Mouse (Mus musculus): ENCODE data around the gene Rpap1. TPM values are rescaled to one million over a fixed set of nuclear protein-coding genes. Genes with fewer than 3 reads are reported as not detected.
"Not testable (repeated sequence)": the region's sequence is repeated elsewhere in the genome, so short reads cannot be mapped to it uniquely, and the experiment has no call there.

Gene Rpap1
- total and polyA plus RNA-seq, 3 experiments, result 8.1 to 41.3 (median 22.3) TPM

DNA sequence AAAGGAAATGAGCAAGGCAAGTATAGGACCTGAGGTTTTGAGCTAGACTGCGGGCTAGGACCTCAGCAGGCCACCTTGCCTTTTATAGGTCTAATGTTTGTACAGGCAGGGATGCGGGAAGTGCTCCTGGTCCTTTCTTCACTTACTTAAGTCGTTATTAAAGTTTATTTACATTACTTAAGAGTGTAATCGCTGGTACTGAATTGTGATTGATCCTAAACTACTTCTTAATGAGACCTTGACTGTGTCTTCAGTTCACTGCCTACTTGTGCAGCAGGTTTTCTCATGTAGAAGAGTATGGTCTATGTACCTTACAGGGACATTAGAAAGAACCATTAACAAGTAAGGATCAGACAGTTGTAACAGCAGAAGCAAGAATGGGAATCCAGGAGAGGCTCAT is 56.6 kb downstream of the Rpap1 start:
- no peak for ATAC-seq (ENCODE audit: extremely low read depth, insufficient number of reproducible peaks, low FRiP score, poor library complexity, severe bottlenecking)
- no peaks in the 10 kb centered on the region for H3K9me3 ChIP-seq (replicated peaks)
- no peaks in the 10 kb centered on the region for H3K27me3 ChIP-seq (ENCODE audit: insufficient read depth, low read length)
- H3K4me3 ChIP-seq (ENCODE audit: low read depth, low read length), result no peak overlapping the region
- peaks cover 3% of the 10 kb centered on the region for H3K4me1 ChIP-seq (ENCODE audit: insufficient read depth, low read depth, low read length)
- TF ChIP-seq CTCF (IDR thresholded peaks at IDR 0.05; ENCODE audit: low read depth, low read length) (no peak), GATA1 (IDR thresholded peaks at IDR 0.05; ENCODE audit: borderline replicate concordance, low read length) (no peak), GATA2 (IDR thresholded peaks at IDR 0.05; ENCODE audit: borderline replicate concordance, low read depth, low read length) (no peak), TAL1 (conservative IDR thresholded peaks at IDR 0.05; ENCODE audit: low read depth, low read length) (no peak), POLR2AphosphoS5 (IDR thresholded peaks at IDR 0.05; ENCODE audit: insufficient replicate concordance, low read depth, low read length) (no peak)
- peaks cover 89% of the 10 kb centered on the region for H3K36me3 ChIP-seq (replicated peaks)
- DNase-seq (ENCODE audit: low spot score), result no peak

GRCm38 (mm10) chr2:119727762-119728416 is 59.4 kb downstream of the Rpap1 start:
- no peak for TF ChIP-seq TAL1 (conservative IDR thresholded peaks at IDR 0.05; ENCODE audit: low read depth, low read length)
- no peak for TF ChIP-seq GATA1 (IDR thresholded peaks at IDR 0.05; ENCODE audit: borderline replicate concordance, low read length)
- TF ChIP-seq POLR2AphosphoS5 (IDR thresholded peaks at IDR 0.05; ENCODE audit: insufficient replicate concordance, low read depth, low read length), result no peak
- no peak for TF ChIP-seq CTCF (IDR thresholded peaks at IDR 0.05; ENCODE audit: low read depth, low read length)
- no peak for TF ChIP-seq GATA2 (IDR thresholded peaks at IDR 0.05; ENCODE audit: borderline replicate concordance, low read depth, low read length)
- peaks cover 88% of the 10 kb centered on the region for H3K36me3 ChIP-seq (replicated peaks)
- no peaks in the 10 kb centered on the region for H3K9me3 ChIP-seq (replicated peaks)
- no peaks in the 10 kb centered on the region for H3K27me3 ChIP-seq (ENCODE audit: insufficient read depth, low read length)
- no peak overlapping the region for H3K4me3 ChIP-seq (ENCODE audit: low read depth, low read length)
- no peak for DNase-seq (ENCODE audit: low spot score)
- H3K4me1 ChIP-seq (ENCODE audit: insufficient read depth, low read depth, low read length), result peaks cover 13% of the 10 kb centered on the region
- no peak for ATAC-seq (ENCODE audit: extremely low read depth, insufficient number of reproducible peaks, low FRiP score, poor library complexity, severe bottlenecking)

- H3K27me3 ChIP-seq (ENCODE audit: insufficient read depth, low read length), result no peaks in the 10 kb centered on the region
- peaks cover 11% of the 10 kb centered on the region for H3K4me1 ChIP-seq (ENCODE audit: insufficient read depth, low read depth, low read length)
- H3K36me3 ChIP-seq (replicated peaks), result peaks cover 88% of the 10 kb centered on the region
- TF ChIP-seq GATA2 (IDR thresholded peaks at IDR 0.05; ENCODE audit: borderline replicate concordance, low read depth, low read length) (no peak), POLR2AphosphoS5 (IDR thresholded peaks at IDR 0.05; ENCODE audit: insufficient replicate concordance, low read depth, low read length) (no peak), GATA1 (IDR thresholded peaks at IDR 0.05; ENCODE audit: borderline replicate concordance, low read length) (no peak), TAL1 (conservative IDR thresholded peaks at IDR 0.05; ENCODE audit: low read depth, low read length) (no peak), CTCF (IDR thresholded peaks at IDR 0.05; ENCODE audit: low read depth, low read length) (no peak)
- no peaks in the 10 kb centered on the region for H3K9me3 ChIP-seq (replicated peaks)
- no peak overlapping the region for H3K4me3 ChIP-seq (ENCODE audit: low read depth, low read length)
- ATAC-seq (ENCODE audit: extremely low read depth, insufficient number of reproducible peaks, low FRiP score, poor library complexity, severe bottlenecking) (no peak), DNase-seq (ENCODE audit: low spot score) (no peak)
These were observed 66.3 kb downstream of the Rpap1 start for GRCm38 (mm10) chr2:119721070-119721469.

DNA sequence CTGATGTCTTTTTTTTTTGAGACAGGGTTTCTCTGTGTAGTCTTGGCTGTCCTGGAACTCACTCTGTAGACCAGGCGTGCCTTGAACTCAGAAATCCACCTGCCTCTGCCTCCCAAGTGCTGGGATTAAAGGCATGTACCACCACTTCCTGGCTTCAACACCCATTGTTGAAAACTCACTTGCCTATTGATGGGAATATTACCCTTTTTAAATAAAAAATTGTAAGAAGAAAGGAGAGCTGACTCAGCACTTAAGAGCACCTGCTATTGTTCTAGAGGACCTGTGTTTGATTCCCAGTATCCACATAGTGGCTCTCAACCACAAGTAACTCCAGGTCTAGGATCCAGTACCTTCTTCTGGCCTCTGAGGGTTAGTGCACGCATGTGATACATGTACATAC is 71.5 kb downstream of the Rpap1 start:
- H3K27me3 ChIP-seq (ENCODE audit: insufficient read depth, low read length); ATAC-seq (ENCODE audit: extremely low read depth, insufficient number of reproducible peaks, low FRiP score, poor library complexity, severe bottlenecking); H3K4me1 ChIP-seq (ENCODE audit: insufficient read depth, low read depth, low read length); H3K9me3 ChIP-seq (replicated peaks); DNase-seq (ENCODE audit: low spot score); H3K4me3 ChIP-seq (ENCODE audit: low read depth, low read length): not testable (repeated sequence)
- peaks cover 83% of the 10 kb centered on the region for H3K36me3 ChIP-seq (replicated peaks)

Other genes with a start within 250 kb of the Rpap1 start
- 2.3 and 4.6 TPM in 2 replicates for gene Exd1, start 239.9 kb downstream of the Rpap1 start, total RNA-seq (2014; fragmentation: Nextera tagmentation)
- 1.4 and 2.2 TPM in 2 replicates for gene Exd1, start 239.9 kb downstream of the Rpap1 start, total RNA-seq (2017)
- 0.21 and 0.23 TPM in 2 replicates for gene Exd1, start 239.9 kb downstream of the Rpap1 start, polyA plus RNA-seq (2012)
- 84.1 and 108 TPM in 2 replicates for gene Chp1, start 239.8 kb downstream of the Rpap1 start, total RNA-seq (2014; fragmentation: Nextera tagmentation)
- 72.4 and 77.2 TPM in 2 replicates for gene Chp1, start 239.8 kb downstream of the Rpap1 start, total RNA-seq (2017)
- 15.6 and 17.3 TPM in 2 replicates for gene Chp1, start 239.8 kb downstream of the Rpap1 start, polyA plus RNA-seq (2012)
- 128 and 138 TPM in 2 replicates for gene Nusap1, start 169.2 kb downstream of the Rpap1 start, total RNA-seq (2014; fragmentation: Nextera tagmentation)
- gene Nusap1, start 169.2 kb downstream of the Rpap1 start, total RNA-seq (2017), result 51.6 and 54.7 TPM in 2 replicates
- 1.8 and 2.2 TPM in 2 replicates for gene Nusap1, start 169.2 kb downstream of the Rpap1 start, polyA plus RNA-seq (2012)
- 40.8 and 42.6 TPM in 2 replicates for gene Oip5, start 169.1 kb downstream of the Rpap1 start, total RNA-seq (2014; fragmentation: Nextera tagmentation)
- gene Oip5, start 169.1 kb downstream of the Rpap1 start, total RNA-seq (2017), result 37.2 and 44.1 TPM in 2 replicates
- gene Oip5, start 169.1 kb downstream of the Rpap1 start, polyA plus RNA-seq (2012), result 20.0 and 26.5 TPM in 2 replicates
- 32.5 and 35.9 TPM in 2 replicates for gene Ndufaf1, start 124.7 kb downstream of the Rpap1 start, total RNA-seq (2014; fragmentation: Nextera tagmentation)
- gene Ndufaf1, start 124.7 kb downstream of the Rpap1 start, total RNA-seq (2017), result 44.5 and 46.2 TPM in 2 replicates
- 2.8 and 3.0 TPM in 2 replicates for gene Ndufaf1, start 124.7 kb downstream of the Rpap1 start, polyA plus RNA-seq (2012)
- 44.5 and 54.0 TPM in 2 replicates for gene Rtf1, start 112.5 kb downstream of the Rpap1 start, total RNA-seq (2014; fragmentation: Nextera tagmentation)
- gene Rtf1, start 112.5 kb downstream of the Rpap1 start, total RNA-seq (2017), result 24.7 and 33.1 TPM in 2 replicates
- gene Rtf1, start 112.5 kb downstream of the Rpap1 start, polyA plus RNA-seq (2012), result 36.2 and 73.2 TPM in 2 replicates
- gene Itpka, start 45.2 kb downstream of the Rpap1 start, total RNA-seq (2014; fragmentation: Nextera tagmentation), result 0.39 TPM in 1 of 2 replicates, not detected in the other
- gene Itpka, start 45.2 kb downstream of the Rpap1 start, total RNA-seq (2017), result 0.22 and 0.52 TPM in 2 replicates
- 1.9 TPM in 2 replicates for gene Itpka, start 45.2 kb downstream of the Rpap1 start, polyA plus RNA-seq (2012)
- gene Ltk, start 27.1 kb downstream of the Rpap1 start, total RNA-seq (2014; fragmentation: Nextera tagmentation), result not detected in 2 replicates
- 0.11 TPM in 1 of 2 replicates, not detected in the other for gene Ltk, start 27.1 kb downstream of the Rpap1 start, total RNA-seq (2017)
- not detected in 2 replicates for gene Ltk, start 27.1 kb downstream of the Rpap1 start, polyA plus RNA-seq (2012)
- gene Tyro3, start 10.2 kb upstream of the Rpap1 start, total RNA-seq (2014; fragmentation: Nextera tagmentation), result not detected in 2 replicates
- 0.87 and 1.1 TPM in 2 replicates for gene Tyro3, start 10.2 kb upstream of the Rpap1 start, total RNA-seq (2017)
- gene Tyro3, start 10.2 kb upstream of the Rpap1 start, polyA plus RNA-seq (2012), result 0.28 and 0.42 TPM in 2 replicates
- gene Mga, start 109.7 kb upstream of the Rpap1 start, total RNA-seq (2014; fragmentation: Nextera tagmentation), result 186 and 200 TPM in 2 replicates
- gene Mga, start 109.7 kb upstream of the Rpap1 start, total RNA-seq (2017), result 69.4 and 80.7 TPM in 2 replicates
- 2.7 and 4.1 TPM in 2 replicates for gene Mga, start 109.7 kb upstream of the Rpap1 start, polyA plus RNA-seq (2012)
- 9.3 and 9.8 TPM in 2 replicates for gene Mapkbp1, start 185.2 kb upstream of the Rpap1 start, total RNA-seq (2014; fragmentation: Nextera tagmentation)
- gene Mapkbp1, start 185.2 kb upstream of the Rpap1 start, total RNA-seq (2017), result 3.7 and 3.9 TPM in 2 replicates
- 2.8 and 4.2 TPM in 2 replicates for gene Mapkbp1, start 185.2 kb upstream of the Rpap1 start, polyA plus RNA-seq (2012)
- gene Jmjd7, start 239.9 kb upstream of the Rpap1 start, total RNA-seq (2014; fragmentation: Nextera tagmentation), result 2.8 and 3.7 TPM in 2 replicates
- gene Jmjd7, start 239.9 kb upstream of the Rpap1 start, total RNA-seq (2017), result 0.66 and 0.70 TPM in 2 replicates
- 3.2 TPM in 2 replicates for gene Jmjd7, start 239.9 kb upstream of the Rpap1 start, polyA plus RNA-seq (2012)
- not detected in 2 replicates for gene Gm28042, start 240.0 kb upstream of the Rpap1 start, total RNA-seq (2014; fragmentation: Nextera tagmentation)
- gene Gm28042, start 240.0 kb upstream of the Rpap1 start, total RNA-seq (2017), result 0.05 and 0.23 TPM in 2 replicates
- 0.06 and 0.21 TPM in 2 replicates for gene Gm28042, start 240.0 kb upstream of the Rpap1 start, polyA plus RNA-seq (2012)
- gene Pla2g4b, start 245.9 kb upstream of the Rpap1 start, total RNA-seq (2014; fragmentation: Nextera tagmentation), result 0.19 TPM in 1 of 2 replicates, not detected in the other
- 0.06 and 0.27 TPM in 2 replicates for gene Pla2g4b, start 245.9 kb upstream of the Rpap1 start, total RNA-seq (2017)
- gene Pla2g4b, start 245.9 kb upstream of the Rpap1 start, polyA plus RNA-seq (2012), result 0.35 and 0.59 TPM in 2 replicates

All from G1E (cell line).